Mouse (Mus musculus): ENCODE results near the gene Bbs12. TPM values are rescaled to one million over a fixed set of nuclear protein-coding genes. Genes with fewer than 3 reads are reported as not detected.

The Bbs12 gene
- polyA plus RNA-seq, 1 experiment from 2014 or later, result 7.6 TPM

DNA sequence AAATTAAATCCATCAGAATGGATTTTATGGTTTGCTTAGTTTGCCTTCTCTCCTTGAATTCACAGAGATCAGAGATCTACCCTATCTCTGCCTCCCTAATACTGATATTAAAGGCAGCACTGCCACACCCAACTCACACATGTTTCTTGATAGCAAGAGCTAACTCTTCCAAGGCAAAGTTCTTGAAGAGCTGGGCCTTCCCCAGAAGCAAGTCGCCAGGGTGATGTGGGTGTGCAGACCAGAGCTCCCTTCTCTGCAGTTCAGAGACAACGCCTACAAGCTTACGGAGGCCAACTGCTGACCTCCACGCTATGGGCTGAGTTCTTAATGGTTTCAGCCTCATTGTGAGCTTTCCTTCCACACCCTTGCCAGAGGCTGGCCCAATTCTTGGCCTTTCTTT is 29.1 kb upstream of the Bbs12 start:
- Histone ChIP-seq H3K27ac (ENCODE audit: low read depth, low read length) (no peak overlapping the region), H3K4me1 (ENCODE audit: control insufficient read depth, insufficient read depth, low read length) (no peaks in the 10 kb centered on the region), H3K4me3 (ENCODE audit: low read depth, low read length) (no peak overlapping the region), H3K36me3 (ENCODE audit: control insufficient read depth, insufficient read depth, low read length) (no peaks in the 10 kb centered on the region), H3K9me3 (ENCODE audit: control insufficient read depth, low read length) (no peaks in the 10 kb centered on the region), H3K27me3 (ENCODE audit: control insufficient read depth, insufficient read depth, low read length) (no peaks in the 10 kb centered on the region), H3K4me2 (ENCODE audit: low read depth) (no peak overlapping the region), H3K9ac (ENCODE audit: low read length) (no peak overlapping the region)
- ATAC-seq (ENCODE audit: insufficient read depth, low FRiP score, low TSS enrichment), result no peak
- DNase-seq (ENCODE audit: low spot score), result no peak
- 81% methylated on average over 4 of the region's 4 CpGs for WGBS

DNA sequence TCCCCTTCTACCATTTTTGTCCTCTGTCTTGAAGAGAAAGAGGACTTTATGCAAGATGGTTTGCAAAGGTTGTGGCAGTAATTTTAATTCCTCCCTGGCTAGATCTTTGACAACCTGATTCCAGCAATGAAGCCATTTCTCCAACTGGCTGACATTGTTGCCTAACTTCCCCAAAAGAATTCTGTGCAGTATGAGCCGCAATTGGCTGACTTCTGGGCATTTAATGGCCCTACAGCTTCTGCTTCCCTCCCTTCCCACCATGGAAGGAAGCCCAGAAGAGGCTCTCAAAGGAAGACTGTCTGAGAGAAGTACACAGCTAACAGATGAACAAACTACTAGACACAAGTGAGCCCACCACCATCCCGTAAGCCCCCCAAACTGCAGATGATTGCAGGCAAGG is 23.1 kb upstream of the Bbs12 start:
- 94% methylated on average over 2 of the region's 2 CpGs for WGBS
- no peak overlapping the region for H3K9ac ChIP-seq (ENCODE audit: low read length)
- no peak for DNase-seq (ENCODE audit: low spot score)
- H3K27me3 ChIP-seq (ENCODE audit: control insufficient read depth, insufficient read depth, low read length), result no peaks in the 10 kb centered on the region
- no peak for ATAC-seq (ENCODE audit: insufficient read depth, low FRiP score, low TSS enrichment)
- H3K4me1 ChIP-seq (ENCODE audit: control insufficient read depth, insufficient read depth, low read length), result no peaks in the 10 kb centered on the region
- no peaks in the 10 kb centered on the region for H3K36me3 ChIP-seq (ENCODE audit: control insufficient read depth, insufficient read depth, low read length)
- H3K4me3 ChIP-seq (ENCODE audit: low read depth, low read length), result no peak overlapping the region
- no peaks in the 10 kb centered on the region for H3K9me3 ChIP-seq (ENCODE audit: control insufficient read depth, low read length)
- H3K27ac ChIP-seq (ENCODE audit: low read depth, low read length), result no peak overlapping the region
- no peak overlapping the region for H3K4me2 ChIP-seq (ENCODE audit: low read depth)

DNA sequence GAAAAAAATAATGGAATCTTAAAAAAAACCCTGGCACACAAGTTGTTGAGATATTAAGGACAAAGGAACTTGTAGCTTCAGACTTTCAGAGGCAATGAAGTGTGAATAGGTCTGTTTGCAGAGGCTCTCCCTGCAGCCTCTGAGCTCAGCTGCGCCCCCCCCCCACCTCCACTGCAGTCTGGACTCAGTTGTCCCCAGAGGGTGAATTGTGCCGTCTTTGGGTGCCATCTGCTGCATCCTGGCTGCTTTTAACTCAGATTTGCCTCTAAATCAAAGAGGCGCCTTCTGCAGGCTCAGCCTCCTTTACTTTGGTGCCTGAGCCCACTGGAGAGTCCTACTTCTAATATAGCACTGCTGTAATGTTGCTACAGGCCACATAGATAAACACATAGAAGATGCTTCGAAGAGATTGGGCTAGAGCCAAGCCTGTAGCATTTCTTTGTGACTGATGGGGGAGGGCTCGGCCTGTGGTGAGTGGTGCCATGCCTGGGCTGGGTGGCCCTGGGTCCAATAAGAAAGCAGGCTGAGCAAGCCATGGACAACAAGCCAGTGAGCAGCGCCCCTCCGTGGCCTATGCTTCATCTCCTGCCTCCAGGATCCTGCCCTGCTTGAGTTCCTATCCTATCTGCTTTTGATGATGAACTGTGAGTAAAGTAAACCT is 21.3 kb upstream of the Bbs12 start:
- Histone ChIP-seq H3K27me3 (ENCODE audit: control insufficient read depth, insufficient read depth, low read length) (no peaks in the 10 kb centered on the region), H3K27ac (ENCODE audit: low read depth, low read length) (no peak overlapping the region), H3K4me2 (ENCODE audit: low read depth) (no peak overlapping the region), H3K9ac (ENCODE audit: low read length) (no peak overlapping the region), H3K4me3 (ENCODE audit: low read depth, low read length) (no peak overlapping the region), H3K9me3 (ENCODE audit: control insufficient read depth, low read length) (no peaks in the 10 kb centered on the region), H3K36me3 (ENCODE audit: control insufficient read depth, insufficient read depth, low read length) (no peaks in the 10 kb centered on the region), H3K4me1 (ENCODE audit: control insufficient read depth, insufficient read depth, low read length) (no peaks in the 10 kb centered on the region)
- DNase-seq (ENCODE audit: low spot score) (no peak), ATAC-seq (ENCODE audit: insufficient read depth, low FRiP score, low TSS enrichment) (no peak)
- 60% methylated on average over 7 of the region's 7 CpGs for WGBS

DNA sequence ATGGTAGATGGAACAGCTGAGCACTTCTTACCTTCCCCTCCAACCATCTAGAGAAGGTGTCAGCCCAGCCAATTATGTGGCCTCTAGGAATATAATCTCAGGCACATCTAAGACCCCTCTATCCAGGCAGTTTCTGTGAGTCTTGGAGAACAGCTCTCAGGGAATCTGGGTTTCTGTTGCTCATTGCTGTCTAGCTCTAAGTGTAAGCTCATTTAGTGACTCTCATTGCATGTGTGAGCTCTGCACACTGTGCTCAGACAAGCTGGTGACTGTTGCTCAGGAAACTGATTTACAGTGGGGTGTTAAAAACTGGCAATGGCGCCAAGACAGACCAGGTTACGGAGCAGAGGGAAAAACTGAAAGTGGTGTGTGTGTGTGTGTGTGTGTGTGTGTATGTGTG is 20.4 kb upstream of the Bbs12 start:
- 85% methylated on average over 2 of the region's 2 CpGs for WGBS
- H3K9me3 ChIP-seq (ENCODE audit: control insufficient read depth, low read length), result no peaks in the 10 kb centered on the region
- no peaks in the 10 kb centered on the region for H3K27me3 ChIP-seq (ENCODE audit: control insufficient read depth, insufficient read depth, low read length)
- H3K27ac ChIP-seq (ENCODE audit: low read depth, low read length), result no peak overlapping the region
- H3K36me3 ChIP-seq (ENCODE audit: control insufficient read depth, insufficient read depth, low read length), result no peaks in the 10 kb centered on the region
- no peak overlapping the region for H3K9ac ChIP-seq (ENCODE audit: low read length)
- H3K4me3 ChIP-seq (ENCODE audit: low read depth, low read length), result no peak overlapping the region
- ATAC-seq (ENCODE audit: insufficient read depth, low FRiP score, low TSS enrichment), result no peak
- no peak for DNase-seq (ENCODE audit: low spot score)
- H3K4me2 ChIP-seq (ENCODE audit: low read depth), result no peak overlapping the region
- H3K4me1 ChIP-seq (ENCODE audit: control insufficient read depth, insufficient read depth, low read length), result no peaks in the 10 kb centered on the region

DNA sequence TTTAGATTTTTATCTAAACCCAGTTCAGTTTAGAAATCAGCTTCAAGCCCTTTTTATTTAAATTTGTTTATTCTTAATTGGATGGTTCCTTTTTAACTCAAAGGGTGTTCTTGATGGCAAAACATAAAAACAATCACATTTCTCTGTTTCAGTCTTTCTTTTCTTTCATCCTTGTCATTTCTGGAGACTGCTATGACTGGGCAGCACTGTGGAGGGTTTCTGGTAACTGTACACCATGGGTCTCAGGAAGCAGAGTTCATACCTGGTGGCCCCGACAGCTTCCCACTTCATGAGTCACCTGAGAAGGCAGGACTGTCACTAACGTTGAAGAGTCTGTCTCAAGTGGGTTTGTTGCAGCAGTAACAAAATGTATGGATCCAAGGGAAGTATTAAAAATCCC is 19.7 kb upstream of the Bbs12 start:
- no peak overlapping the region for H3K4me2 ChIP-seq (ENCODE audit: low read depth)
- no peak overlapping the region for H3K27ac ChIP-seq (ENCODE audit: low read depth, low read length)
- no peak overlapping the region for H3K9ac ChIP-seq (ENCODE audit: low read length)
- ATAC-seq (ENCODE audit: insufficient read depth, low FRiP score, low TSS enrichment) (no peak), DNase-seq (ENCODE audit: low spot score) (no peak)
- H3K36me3 ChIP-seq (ENCODE audit: control insufficient read depth, insufficient read depth, low read length), result no peaks in the 10 kb centered on the region
- no peaks in the 10 kb centered on the region for H3K27me3 ChIP-seq (ENCODE audit: control insufficient read depth, insufficient read depth, low read length)
- WGBS, result 78% methylated on average over 2 of the region's 2 CpGs
- H3K4me1 ChIP-seq (ENCODE audit: control insufficient read depth, insufficient read depth, low read length), result no peaks in the 10 kb centered on the region
- no peak overlapping the region for H3K4me3 ChIP-seq (ENCODE audit: low read depth, low read length)
- H3K9me3 ChIP-seq (ENCODE audit: control insufficient read depth, low read length), result no peaks in the 10 kb centered on the region

DNA sequence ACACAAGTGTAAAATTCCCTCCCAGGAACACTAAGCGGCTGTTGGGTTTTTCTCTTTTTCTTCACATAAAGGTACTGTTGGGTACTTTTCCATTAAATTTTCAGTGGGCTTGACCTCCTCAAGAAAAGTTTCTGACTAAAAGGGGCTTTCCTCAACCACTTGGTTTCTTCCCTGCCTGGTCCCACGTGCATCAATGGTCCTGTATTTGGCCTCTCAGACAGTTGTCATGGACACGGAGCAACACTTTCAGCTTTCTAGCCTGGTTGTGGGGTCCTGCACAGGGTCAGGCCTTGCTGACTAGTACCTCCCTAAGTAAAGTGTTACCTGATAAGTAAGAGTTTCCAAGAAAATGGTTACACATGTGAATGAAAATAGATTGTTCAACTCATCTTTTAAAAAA is 12.9 kb upstream of the Bbs12 start:
- Histone ChIP-seq H3K4me3 (ENCODE audit: low read depth, low read length) (no peak overlapping the region), H3K4me1 (ENCODE audit: control insufficient read depth, insufficient read depth, low read length) (no peaks in the 10 kb centered on the region), H3K36me3 (ENCODE audit: control insufficient read depth, insufficient read depth, low read length) (no peaks in the 10 kb centered on the region), H3K4me2 (ENCODE audit: low read depth) (no peak overlapping the region), H3K27me3 (ENCODE audit: control insufficient read depth, insufficient read depth, low read length) (no peaks in the 10 kb centered on the region), H3K27ac (ENCODE audit: low read depth, low read length) (no peak overlapping the region), H3K9me3 (ENCODE audit: control insufficient read depth, low read length) (no peaks in the 10 kb centered on the region), H3K9ac (ENCODE audit: low read length) (no peak overlapping the region)
- ATAC-seq (ENCODE audit: insufficient read depth, low FRiP score, low TSS enrichment) (no peak), DNase-seq (ENCODE audit: low spot score) (no peak)
- WGBS, result 67% methylated on average over 3 of the region's 3 CpGs

DNA sequence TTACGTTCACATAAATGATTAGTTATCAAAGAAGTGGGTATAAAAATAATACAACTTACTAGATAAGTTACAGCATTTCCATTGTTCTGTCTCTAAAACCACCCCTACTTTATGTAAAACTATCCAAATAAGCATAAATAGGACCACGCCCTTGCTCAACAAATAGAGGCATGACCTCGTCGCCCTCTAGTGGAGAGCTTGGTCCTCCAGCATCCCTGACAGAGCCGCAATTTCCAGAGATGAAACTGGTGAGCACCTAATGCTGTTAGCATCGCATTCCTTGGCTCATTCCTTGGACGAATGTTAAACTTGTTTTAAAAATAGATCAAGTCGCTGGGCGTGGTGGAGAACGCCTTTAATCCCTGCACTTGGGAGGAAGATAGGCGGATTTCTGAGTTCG is 9.7 kb upstream of the Bbs12 start:
- Histone ChIP-seq H3K27ac (ENCODE audit: low read depth, low read length) (no peak overlapping the region), H3K4me3 (ENCODE audit: low read depth, low read length) (no peak overlapping the region), H3K9ac (ENCODE audit: low read length) (no peak overlapping the region), H3K4me1 (ENCODE audit: control insufficient read depth, insufficient read depth, low read length) (no peaks in the 10 kb centered on the region), H3K9me3 (ENCODE audit: control insufficient read depth, low read length) (no peaks in the 10 kb centered on the region), H3K36me3 (ENCODE audit: control insufficient read depth, insufficient read depth, low read length) (no peaks in the 10 kb centered on the region), H3K27me3 (ENCODE audit: control insufficient read depth, insufficient read depth, low read length) (no peaks in the 10 kb centered on the region), H3K4me2 (ENCODE audit: low read depth) (no peak overlapping the region)
- DNase-seq (ENCODE audit: low spot score) (peak; percentile 61), ATAC-seq (ENCODE audit: insufficient read depth, low FRiP score, low TSS enrichment) (no peak)
- 43% methylated on average over 12 of the region's 12 CpGs for WGBS

DNA sequence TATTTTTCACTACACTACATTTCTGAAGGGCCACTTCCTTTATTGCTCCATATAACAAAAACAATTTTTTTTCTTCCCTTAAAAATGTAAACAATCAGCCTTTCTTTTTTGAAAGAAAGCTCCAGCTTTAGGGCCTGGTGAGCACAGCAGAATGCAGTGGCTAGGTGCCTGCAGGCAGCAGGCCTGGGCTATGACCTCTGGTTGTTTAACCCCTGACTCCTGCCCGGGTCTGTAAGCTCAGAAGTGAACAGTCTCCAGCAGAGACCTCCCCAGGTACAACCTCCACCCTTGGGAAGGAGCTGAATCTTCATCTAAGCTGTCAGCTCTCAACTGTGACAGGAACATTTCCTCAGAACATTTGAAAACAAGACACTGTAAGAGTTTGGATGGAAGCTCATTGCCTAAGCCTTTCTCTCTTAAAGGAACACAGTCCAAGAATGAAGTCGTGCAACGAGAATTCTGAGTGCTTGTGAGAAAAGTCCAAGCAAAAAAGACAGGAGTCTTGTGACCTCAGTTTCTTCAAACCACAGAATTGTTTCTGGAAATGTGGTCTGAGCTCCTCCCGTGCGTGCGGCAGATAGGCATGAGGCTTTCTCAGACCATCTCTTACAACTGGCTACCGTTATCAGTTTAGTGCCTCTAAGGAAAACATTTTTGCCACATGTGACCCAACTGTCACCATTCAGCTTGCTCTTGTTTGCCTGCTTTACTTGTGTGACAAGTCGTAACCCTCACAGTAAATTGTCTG is 8.8 kb upstream of the Bbs12 start:
- H3K4me3 ChIP-seq (ENCODE audit: low read depth, low read length), result no peak overlapping the region
- H3K9ac ChIP-seq (ENCODE audit: low read length), result no peak overlapping the region
- 74% methylated on average over 8 of the region's 8 CpGs for WGBS
- H3K27me3 ChIP-seq (ENCODE audit: control insufficient read depth, insufficient read depth, low read length), result no peaks in the 10 kb centered on the region
- no peak for ATAC-seq (ENCODE audit: insufficient read depth, low FRiP score, low TSS enrichment)
- no peaks in the 10 kb centered on the region for H3K9me3 ChIP-seq (ENCODE audit: control insufficient read depth, low read length)
- no peaks in the 10 kb centered on the region for H3K36me3 ChIP-seq (ENCODE audit: control insufficient read depth, insufficient read depth, low read length)
- H3K4me2 ChIP-seq (ENCODE audit: low read depth), result no peak overlapping the region
- DNase-seq (ENCODE audit: low spot score), result no peak
- no peaks in the 10 kb centered on the region for H3K4me1 ChIP-seq (ENCODE audit: control insufficient read depth, insufficient read depth, low read length)
- H3K27ac ChIP-seq (ENCODE audit: low read depth, low read length), result no peak overlapping the region

DNA sequence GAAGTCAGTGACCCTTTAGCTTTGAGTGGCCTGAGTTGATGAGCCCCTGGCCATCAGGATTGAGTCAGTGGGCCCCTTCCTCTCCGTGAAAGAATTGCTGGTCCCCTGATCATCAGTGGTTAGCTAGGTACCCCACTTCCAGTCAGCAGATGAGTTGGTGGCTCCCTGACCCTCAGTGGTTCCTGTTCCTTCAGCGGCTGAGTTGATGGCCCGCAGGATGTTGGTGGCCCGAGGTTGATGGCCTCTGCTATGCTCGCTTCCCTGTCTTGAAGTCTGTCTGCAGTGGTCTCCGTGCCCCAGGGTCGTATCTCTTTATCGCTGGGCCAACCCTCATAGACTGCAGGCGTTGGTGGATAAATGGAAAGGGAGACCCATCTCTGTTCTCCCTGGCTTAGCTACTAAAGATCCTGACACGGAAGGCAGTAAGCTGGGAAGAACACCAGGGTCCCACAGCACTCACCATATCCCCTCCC is 421 bp upstream of the Bbs12 start:
- no peak overlapping the region for H3K27ac ChIP-seq (ENCODE audit: low read depth, low read length)

More for the DNA sequence above, 421 bp upstream of the Bbs12 start:
- Histone ChIP-seq H3K9ac (ENCODE audit: low read length) (peak overlapping the region; percentile 67), H3K36me3 (ENCODE audit: control insufficient read depth, insufficient read depth, low read length) (no peaks in the 10 kb centered on the region), H3K4me1 (ENCODE audit: control insufficient read depth, insufficient read depth, low read length) (no peaks in the 10 kb centered on the region; the same call in 1 of the 2 replicates), H3K4me2 (ENCODE audit: low read depth) (peak overlapping the region; percentile 50), H3K27me3 (ENCODE audit: control insufficient read depth, insufficient read depth, low read length) (no peaks in the 10 kb centered on the region), H3K9me3 (ENCODE audit: control insufficient read depth, low read length) (no peaks in the 10 kb centered on the region), H3K4me3 (ENCODE audit: low read depth, low read length) (peak overlapping the region; percentile 52)
- 4% methylated on average over 10 of the region's 10 CpGs for WGBS
- ATAC-seq (ENCODE audit: insufficient read depth, low FRiP score, low TSS enrichment), result peak; percentile 73
- DNase-seq (ENCODE audit: low spot score), result no peak
